Mouse (Mus musculus) c-Kit-positive CD71-negative TER-119-negative erythroid progenitor cells, embryonic 14.5 days (primary cell): ENCODE measurements around the gene Tigd3.
"Not testable (repeated sequence)": the region's sequence is repeated elsewhere in the genome, so short reads cannot be mapped to it uniquely, and the experiment has no call there.

Experiments
- DNase-seq: peaks from one replicate; pipeline ENCODE4 v3.0.0-alpha.2; 2013; ENCODE audit warnings: low read depth

Tigd3 gene

DNA sequence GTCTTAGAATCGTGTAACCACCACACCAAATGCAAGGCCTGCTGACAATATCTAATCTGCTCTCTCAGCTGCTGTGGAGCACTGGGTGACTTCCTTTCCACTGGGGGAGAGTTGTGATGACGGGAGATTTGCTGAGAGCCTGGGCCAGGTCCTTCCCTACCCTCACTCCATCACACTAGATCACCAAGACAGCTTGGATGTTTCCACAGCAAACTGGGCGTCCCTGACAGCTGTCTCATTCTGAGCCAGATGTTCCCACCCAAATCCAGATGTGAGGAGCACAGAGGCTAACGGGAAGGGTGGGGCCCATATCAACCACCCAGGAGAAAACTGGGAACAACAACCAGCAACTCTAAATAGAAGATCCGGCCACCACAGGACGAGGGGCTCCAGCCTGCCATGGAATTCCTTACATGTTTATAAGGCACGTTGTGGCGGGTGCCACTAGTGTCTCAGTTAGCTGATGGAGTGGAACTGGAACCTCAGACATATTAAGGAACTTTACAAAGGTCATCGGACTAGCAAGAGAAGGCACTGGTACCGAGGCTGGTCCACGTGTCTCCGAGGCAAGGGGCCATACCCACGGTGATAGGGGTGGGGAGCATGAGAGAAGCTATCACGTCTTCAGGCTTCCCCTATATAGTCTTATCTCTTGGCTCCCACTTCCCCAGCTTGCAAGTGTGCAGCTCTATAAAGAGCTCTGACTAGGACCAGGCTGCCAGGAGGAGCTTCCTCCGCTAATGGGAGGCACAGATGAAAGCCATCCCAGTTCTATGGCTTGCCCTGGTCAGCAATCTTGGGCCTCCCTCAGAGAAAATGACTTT is 28.4 kb upstream of the Tigd3 start:
- no peak for DNase-seq

DNA sequence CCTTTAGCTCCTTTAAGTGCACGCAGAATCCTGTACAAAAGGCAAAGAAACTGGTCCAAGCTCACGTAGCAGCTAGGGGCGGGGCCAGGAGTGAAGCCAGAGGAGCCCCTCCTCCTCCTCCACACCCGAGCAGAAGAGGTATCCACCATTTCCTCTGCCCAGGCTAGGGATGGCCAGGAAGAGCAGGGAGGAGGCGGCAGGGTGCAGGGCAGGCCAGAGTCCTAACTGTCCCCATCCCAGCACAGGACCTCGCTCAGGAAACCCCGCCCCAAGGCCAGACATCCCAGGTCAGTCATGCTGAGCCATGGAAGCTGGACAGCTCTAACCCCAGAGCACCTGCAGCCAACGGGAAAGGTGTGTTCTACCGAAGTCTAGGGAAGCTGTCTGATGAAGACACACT is 27.8 kb upstream of the Tigd3 start:
- DNase-seq = no peak

DNA sequence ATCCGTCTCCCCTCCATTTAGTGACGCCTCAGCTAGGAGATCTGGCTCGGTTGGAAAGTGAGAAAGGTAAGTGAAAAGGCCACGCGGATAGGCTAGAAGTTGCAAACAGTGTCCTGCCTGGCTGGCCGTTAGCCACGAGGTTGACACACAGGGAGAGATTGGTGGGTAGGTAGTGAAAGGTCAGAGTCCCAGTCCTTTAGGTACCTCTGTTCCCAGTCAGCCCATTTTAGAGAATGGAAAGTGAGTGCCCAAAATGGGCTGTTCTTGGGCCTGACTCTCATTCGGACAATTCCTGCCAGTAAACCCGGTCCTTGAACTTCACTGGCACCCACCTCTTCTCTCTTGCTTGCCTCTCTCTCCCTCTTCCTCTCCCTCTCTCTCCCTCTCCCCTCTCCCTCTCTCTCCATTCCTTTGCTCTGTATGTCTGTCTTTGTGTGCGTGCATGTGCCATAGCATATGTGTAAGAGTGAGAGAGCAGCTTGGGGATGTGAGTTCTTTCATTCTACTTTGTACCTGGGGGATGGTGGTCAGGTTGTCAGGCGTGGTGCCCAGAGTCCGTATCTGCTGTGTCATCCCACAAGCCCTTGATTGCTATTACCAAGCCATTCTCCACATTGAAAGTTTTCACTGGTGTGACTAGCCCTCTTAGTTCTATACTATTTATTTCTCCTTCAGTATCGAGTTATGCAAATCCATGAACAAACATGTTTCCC is 19.2 kb upstream of the Tigd3 start, which contains the start of gene Dpf2:
Gene Dpf2 (minus strand): TSS at position 4 of the 713 bp plus-strand sequence.
- no peak for DNase-seq

DNA sequence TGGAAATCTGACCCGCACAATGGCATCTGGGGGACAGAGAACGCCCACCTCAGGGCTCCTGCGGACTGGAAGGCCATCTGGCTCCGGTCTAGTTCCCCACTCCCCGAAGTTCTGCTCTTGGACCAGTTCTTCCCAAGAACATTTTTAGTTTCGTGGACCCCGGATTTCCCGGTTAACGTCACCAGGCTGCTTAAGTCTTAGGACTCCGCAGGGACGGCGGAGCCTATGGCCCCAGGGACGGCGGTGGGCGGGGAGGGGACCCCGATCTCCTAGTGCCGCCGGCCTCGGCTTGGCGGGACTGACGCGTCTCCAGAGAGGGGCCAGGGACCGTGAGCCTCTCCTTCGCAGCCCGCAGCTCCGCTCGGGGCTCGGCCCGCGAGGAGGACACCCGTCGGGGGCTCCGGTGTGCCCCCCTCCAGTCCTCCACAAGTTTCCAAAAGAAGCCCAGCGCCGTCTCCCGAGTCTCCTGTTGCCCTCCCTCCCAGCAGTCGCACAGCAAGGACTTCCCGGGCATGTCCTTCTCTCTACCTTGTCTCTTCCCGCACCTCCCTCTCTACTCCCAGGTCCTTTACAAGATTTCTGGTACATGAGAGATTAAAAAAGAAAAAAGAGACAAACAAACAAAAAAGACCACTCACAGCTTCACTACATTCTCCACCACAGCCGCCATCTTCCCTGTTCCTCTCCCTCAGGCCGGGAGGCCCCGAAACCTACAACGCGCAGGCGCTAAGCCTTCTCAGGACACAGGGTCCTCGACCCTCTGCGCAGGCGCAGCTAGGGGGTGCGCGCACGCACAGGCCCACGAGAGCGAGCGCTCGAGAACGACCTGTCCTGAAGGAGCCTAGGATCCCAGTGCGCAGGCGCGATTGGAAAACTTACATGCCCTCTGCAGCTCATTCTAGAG is 18.4 kb upstream of the Tigd3 start:
- DNase-seq = peak; percentile 100

DNA sequence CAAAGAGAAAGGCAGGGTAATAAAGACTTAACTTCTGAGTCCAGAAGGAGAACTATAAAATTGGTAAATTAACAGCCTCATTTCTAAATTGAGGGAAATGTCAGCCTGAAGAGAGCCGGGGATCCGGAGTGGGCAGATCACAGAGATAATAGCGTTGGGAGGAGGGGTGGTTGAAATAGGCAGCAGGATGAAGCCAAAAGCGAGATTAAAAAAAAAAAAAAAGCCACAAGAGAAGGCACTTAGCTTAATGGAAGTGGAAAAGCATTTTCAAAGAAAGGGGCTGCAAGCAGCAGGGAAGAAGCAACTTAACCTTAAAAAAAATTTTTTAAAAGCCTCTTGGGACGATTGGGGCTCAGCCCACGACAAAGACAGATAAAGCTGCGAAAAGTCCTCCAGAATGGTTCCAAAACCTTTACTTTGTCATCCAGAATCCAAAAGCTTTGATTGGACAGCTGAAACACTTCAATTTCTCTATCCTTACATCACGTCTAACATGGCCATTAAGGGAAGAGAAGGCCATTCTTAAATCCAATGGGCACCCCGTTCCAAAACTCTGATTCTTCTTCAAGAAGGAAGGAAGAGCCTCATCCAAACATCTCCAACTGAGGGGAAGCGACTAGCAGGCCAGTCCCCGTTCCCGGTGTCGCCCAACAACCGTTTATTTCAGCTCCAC is 17.6 kb upstream of the Tigd3 start:
- no peak for DNase-seq

DNA sequence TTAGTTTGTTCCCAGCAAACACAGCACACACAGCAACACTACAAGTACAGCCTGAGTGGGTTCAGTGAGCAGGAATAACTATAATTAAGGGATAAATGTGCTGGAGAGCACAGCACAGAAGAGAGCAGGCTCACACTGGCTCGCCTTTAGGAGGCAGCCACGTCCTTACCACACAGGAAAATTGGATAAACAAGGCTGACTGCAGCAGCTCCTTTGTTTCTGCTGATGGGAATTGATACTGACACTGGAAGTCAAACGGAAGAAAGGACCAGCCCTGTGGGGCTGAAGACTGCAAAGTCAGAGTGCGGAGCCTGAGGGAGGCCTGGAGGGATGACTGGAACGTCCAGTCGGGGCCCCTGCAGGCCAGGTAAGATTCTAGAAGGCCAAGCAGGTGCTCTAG is 16.3 kb upstream of the Tigd3 start:
- no peak for DNase-seq

DNA sequence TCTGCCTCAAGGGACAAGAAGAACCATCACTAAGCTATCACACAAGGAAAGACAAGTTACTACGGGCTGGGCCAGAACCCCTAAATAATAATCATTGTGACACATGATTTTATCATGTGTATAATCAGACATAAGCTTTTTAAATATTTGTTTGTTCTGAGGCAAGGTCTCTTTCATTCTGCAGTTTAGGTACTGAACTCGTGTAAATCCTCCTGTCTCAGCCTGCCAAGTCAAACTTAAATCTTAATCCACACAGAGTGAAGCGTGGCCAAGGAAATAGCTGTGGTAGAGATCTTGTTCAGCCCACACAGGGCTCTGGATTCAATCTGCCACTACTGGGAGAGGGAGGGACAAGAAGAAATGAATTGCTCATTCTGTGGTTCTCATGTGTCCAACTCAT is 13.3 kb upstream of the Tigd3 start:
- DNase-seq = no peak

DNA sequence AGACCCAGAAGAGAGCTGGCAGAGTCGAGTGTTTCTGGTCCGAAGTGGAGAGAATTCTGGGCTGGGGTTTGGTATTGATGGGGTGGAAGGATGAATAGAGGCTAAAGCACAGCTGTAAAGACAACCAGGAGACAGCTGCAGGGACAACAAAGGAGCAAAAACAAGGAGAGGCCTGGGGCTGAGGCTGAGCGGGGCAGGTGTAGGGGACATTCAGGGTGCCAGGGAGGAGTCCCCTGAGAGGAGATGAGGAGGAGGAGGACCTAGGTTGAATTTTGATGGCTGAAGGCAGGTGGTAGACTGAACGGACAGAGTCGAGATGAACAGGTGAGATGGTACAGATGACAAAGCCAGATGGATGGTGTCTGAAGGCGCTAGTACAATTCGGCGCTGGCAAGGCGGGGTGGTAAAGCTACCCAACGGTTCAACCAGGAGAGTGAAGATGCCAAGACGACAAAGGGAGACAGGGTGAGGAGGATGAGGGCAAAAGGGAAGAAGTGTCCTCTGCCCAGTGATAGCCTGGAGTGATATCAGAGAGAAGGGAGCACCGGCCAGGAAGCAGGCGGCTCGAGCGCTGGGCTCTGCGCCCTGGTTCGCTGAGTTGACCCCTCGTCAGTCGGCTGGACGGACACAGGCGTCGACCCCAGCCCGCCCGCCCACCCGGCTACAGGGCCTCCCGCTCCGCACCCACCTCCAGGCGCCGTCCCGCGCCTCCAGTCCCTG is 507 bp downstream of the Tigd3 start:
- no peak for DNase-seq

DNA sequence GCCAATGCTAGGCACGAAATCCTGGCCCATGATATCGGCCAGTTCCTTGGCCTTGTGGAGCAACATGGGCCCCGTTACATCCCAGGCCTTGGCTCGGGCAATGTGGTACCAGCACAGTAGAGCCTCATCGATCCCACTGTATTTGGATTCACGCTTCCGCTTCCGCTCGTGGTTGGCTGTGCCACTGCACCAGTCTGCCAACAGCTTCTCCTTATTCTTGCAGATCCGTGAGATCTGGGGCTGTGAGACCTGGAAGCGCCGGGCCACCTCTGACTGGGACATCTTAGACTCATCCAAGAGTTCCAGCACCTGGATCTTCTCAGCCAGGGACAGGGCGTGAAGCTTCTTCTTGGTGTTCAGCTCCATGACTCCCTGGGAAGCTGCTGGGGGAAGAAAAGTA is 1.2 kb downstream of the Tigd3 start:
- no peak for DNase-seq

DNA sequence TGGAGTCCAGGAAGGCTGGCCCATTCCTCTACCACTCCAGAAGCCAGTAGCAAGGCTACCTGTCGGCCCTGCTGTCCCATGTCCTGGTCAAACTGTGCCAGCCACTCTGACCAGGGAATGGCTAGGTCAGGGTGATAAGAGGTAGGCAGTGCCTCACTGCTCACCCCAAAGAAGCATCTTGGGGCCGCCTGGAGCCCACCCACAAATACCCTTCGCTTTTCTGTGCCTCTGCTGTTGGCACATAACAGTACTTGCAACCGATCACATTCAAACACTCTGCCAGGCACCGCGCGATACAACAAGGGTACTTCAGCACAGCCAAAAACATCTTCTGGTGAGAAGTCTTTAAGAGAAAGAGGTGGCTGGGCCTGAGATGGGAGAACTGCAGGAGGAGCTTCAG is 1.7 kb downstream of the Tigd3 start:
- DNase-seq = no peak

DNA sequence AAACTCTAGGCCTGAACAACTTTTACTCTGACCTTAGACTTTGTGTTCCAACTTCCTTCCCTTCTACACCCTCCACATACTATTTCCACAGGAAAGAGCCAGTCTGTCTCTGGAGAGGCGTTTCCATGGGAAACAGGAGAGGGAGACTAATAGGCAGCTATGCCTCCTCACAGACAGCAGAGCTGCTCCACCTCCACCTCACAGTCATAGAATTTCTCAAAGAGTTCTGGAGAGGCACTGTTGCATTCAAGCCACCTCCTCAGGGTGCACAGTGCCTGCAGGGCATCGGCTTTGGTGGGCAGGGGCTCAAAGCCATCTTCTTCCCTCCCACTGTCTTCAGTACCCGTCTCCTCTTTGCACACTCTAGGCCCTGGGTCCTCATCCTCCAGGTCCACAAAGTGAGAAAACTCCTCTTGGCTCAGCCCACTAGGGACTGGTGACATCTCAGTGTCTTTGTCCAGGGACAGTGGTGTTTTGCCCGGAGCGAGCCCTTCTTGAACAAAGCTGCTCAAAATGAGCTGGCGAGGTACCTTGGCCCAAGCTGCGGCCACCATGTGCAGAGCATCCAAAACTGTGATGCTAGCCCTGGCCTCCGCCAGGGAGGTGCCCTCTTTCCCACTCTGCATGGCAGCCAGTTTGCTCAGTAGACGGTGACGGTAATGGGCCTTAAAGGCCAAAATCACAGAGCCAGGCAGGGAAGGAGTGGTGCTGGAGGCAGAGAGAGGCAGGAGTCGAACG is 2.3 kb downstream of the Tigd3 start:
- no peak for DNase-seq

DNA sequence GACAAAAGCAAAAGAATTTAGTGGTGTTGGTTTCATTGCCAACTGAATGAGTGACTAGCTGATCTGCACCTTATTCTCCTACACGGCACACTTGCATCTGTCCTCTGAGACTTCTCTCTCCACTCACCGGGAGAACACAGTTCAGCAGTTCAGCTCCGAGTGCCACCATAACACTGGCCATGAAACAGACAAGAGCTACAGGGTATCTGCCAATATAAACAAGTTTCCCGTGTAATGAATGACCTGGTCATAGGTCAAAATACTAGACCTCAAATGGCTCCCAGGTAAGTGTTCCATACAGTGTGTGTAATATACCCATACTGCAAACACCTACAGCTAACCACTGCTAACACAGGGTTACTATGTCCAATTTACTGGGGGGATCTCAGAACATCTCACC is 4.7 kb downstream of the Tigd3 start:
- DNase-seq = no peak

DNA sequence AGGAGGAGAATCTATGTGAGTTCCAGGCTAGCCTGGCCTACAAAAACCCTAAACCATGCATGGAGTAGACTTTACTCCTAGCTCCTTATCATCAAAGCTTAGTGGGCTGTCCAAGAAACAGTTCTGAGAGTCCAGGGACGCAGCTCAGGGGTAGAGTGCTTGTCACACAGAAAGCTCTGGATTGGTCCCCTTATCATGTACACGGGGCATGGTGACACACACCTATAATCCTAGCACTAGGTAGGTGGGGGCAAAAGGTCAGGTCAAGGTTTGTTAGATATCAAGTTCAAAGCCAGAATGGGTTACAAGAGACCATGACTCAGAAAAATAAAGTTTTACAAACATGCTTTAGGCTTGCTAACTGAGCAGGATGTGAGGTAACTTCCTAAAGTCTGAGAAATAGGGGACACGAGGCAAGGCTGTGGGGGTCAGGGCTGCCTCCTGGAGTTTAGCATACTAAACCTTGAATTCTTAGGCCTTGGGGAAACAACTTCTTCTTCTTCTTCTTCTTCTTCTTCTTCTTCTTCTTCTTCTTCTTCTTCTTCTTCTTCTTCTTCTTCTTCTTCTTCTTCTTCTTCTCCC is 6.6 kb downstream of the Tigd3 start:
- DNase-seq = no peak

DNA sequence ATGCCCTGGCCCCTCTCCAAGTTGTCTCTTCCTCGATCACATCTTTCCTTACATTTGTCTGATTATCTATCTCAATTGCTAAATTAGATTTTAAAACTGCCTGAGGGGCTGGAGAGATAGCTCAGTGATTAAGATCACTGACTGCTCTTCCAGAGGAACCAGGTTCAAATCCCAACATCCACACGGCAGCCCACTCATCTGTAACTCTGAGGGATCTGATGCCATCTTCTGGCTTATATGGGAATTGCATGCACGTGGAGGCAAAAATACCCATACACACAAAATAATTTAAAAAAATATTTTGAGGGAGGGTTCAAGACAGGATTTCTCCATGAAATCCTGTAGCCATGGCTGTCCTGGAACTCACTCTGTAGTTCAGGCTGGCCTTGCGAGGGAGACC is 8.1 kb downstream of the Tigd3 start:
- no peak for DNase-seq

DNA sequence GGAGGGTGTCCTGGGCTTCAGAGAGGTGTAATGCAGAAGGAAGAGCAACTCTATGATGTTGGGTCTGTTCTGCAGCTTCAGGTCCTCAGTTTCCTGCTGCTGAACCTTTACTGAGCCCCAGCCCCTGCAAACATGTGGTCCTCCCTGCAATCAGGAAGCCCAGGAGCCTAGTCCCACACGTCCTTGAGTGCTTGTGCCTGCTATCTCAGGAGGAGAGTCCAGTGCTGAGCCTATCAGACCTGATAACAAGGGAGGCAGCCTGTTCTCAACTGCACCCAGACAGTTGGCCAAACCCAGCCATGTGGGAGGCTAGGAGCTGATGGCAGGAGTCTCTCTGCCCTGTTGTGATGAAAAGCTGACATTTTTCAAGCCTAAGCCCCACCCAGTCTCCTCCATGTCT is 10.0 kb downstream of the Tigd3 start:
- DNase-seq = no peak

DNA sequence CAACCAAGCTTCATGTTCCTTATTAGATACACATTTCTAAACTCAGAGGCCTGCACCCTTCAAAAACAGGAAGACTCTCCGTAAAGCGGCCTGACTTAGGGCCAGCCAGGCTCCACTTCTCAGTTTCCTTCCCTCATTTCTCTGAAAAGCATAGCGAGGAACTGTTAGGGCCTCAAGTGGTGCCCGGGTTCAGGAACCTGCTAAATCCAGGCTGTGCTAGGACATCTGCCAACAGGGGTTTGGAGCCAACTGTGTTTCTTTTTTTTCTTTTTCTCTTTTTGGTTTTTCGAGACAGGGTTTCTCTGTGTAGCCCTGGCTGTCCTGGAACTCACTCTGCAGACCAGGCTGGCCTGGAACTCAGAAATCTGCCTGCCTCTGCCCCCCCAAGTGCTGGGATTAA is 11.9 kb downstream of the Tigd3 start:
- not testable (repeated sequence) for DNase-seq

DNA sequence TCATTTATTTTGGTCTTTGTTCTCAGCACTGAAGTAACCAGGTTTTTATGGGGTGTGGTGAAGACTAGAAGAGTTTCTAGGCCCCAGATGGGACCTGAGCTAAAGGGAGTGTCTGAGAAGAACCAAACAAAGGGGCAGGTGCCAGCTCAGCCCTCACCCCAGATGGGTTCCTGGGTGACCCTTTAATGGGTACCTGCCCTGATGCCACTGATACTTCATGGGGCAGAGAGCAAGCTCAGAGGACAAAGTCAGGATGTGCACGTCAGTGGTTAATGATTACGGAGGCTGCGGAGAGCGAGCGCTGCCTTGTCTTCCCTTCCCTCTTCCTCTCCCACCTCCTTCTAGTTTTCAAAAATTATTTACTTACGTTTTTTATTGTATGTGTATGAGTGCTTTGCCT is 12.8 kb downstream of the Tigd3 start:
- no peak for DNase-seq

DNA sequence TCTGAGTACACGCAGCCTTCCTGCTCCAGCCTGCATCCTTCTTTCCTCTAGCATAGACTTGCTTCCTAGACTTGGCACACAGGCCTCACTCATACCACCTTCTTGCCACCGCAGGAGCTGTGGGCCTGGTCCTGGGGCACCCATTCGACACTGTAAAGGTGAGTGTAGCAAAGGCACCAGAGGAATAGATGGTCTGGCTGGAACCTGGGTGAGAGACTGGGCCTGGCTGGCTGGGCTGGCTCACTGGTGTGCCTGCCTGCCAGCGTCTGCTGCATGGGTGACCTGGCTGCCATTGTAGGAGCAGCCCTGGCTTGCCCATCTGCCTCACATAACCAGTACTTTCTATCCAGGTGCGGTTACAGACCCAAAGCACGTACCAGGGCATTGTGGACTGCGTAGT is 14.2 kb downstream of the Tigd3 start:
- DNase-seq = no peak

DNA sequence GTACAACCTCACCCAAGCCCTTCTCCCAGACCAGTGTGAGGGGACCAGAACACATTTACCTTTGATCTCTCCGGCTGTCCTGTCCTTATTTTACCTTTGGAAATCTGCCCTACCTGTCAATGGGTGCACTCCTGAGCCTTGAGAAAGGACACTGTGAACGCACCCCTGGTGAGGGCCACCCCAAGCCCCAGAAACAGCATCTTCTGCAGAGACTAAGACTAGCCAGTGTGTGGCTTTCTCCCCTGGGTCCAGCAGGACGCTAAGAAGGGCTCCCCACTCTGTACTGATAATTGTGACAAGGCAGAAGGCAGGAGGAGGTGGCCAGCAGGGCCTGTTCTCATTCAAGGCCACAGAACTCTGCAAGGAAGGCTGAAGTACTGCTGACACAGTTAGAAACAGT is 15.0 kb downstream of the Tigd3 start:
- no peak for DNase-seq

DNA sequence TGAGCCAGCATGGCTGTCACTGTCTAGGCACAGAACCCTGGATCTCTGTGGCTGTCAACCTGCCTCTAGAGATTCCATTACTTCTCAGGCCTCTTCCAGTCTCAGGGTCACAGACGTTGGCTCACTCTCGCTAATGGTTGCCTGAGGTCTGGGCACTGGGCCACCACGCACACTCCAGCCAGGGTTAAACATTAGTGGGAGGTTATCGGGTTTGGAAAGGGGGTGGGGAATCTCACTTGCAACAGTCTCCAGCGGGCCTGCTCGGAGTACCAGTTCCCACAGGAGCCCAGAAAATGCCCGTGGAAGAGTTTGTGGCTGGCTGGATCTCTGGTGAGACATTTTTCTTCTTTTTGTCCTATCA is 15.6 kb downstream of the Tigd3 start:
- DNase-seq = no peak
